Mouse (Mus musculus) ovary, postnatal 14 days (tissue): ENCODE data around the gene Senp3.

Experiments used
- DNase-seq: peaks from one replicate; pipeline ENCODE4 v3.0.0; 2022; ENCODE audit warnings: low spot score

Senp3 gene

GRCm38 (mm10) chr11:69680136-69680855 is 1.6 kb downstream of the Senp3 start:
- DNase-seq = no peak

- DNase-seq = no peak
Observed at GRCm38 (mm10) chr11:69679144-69679543, 2.7 kb downstream of the Senp3 start.

GRCm38 (mm10) chr11:69672211-69672706 is 9.6 kb downstream of the Senp3 start, which contains the start of gene Eif4a1:
TSS of gene Eif4a1 (minus strand) at chr11:69672423.
- DNase-seq = peak; percentile 99

GRCm38 (mm10) chr11:69671726-69672124 is 10.2 kb downstream of the Senp3 start:
- no peak for DNase-seq

- DNase-seq = peak; percentile 92
Observed at GRCm38 (mm10) chr11:69670786-69671725, 10.8 kb downstream of the Senp3 start.

- DNase-seq = no peak
Observed at GRCm38 (mm10) chr11:69666665-69667005, 15.2 kb downstream of the Senp3 start.

GRCm38 (mm10) chr11:69665961-69666664 is 15.8 kb downstream of the Senp3 start, which contains the start of gene Cd68:
TSS of gene Cd68 (minus strand) at chr11:69666153.
- no peak for DNase-seq

GRCm38 (mm10) chr11:69665457-69665960 is 16.4 kb downstream of the Senp3 start:
- DNase-seq = no peak

GRCm38 (mm10) chr11:69664841-69665240 is 17.0 kb downstream of the Senp3 start:
- DNase-seq = no peak

- DNase-seq = no peak
Observed at GRCm38 (mm10) chr11:69663795-69664194, 18.1 kb downstream of the Senp3 start.

- no peak for DNase-seq
Observed at GRCm38 (mm10) chr11:69662967-69663671, 18.8 kb downstream of the Senp3 start.

GRCm38 (mm10) chr11:69662213-69662966 is 19.5 kb downstream of the Senp3 start, which contains the start of gene Mpdu1:
TSS of gene Mpdu1 (minus strand) at chr11:69662642.
- peak; percentile 78 for DNase-seq

- DNase-seq = no peak
Observed at GRCm38 (mm10) chr11:69661221-69661881, 20.5 kb downstream of the Senp3 start.

- no peak for DNase-seq
Observed at GRCm38 (mm10) chr11:69657462-69657881, 24.4 kb downstream of the Senp3 start.

- no peak for DNase-seq
Observed at GRCm38 (mm10) chr11:69656617-69657461, 25.0 kb downstream of the Senp3 start.

- no peak for DNase-seq
Observed at GRCm38 (mm10) chr11:69656065-69656455, 25.8 kb downstream of the Senp3 start.

GRCm38 (mm10) chr11:69655264-69656064 is 26.4 kb downstream of the Senp3 start, which contains the start of gene Sox15:
TSS of gene Sox15 (plus strand) at chr11:69655314.
- DNase-seq = peak; percentile 56

- no peak for DNase-seq
Observed at GRCm38 (mm10) chr11:69654760-69655159, 27.1 kb downstream of the Senp3 start.
